Mouse (Mus musculus): ENCODE results near the gene Kat2b.
A peak's percentile ranks its signal among the peaks of the same experiment; 100 is the strongest.
"Not testable (repeated sequence)": the region's sequence is repeated elsewhere in the genome, so short reads cannot be mapped to it uniquely, and the experiment has no call there.

Gene Kat2b

GRCm38 (mm10) chr17:53570361-53570875 is 3.8 kb downstream of the Kat2b start:
- no peak for DNase-seq

GRCm38 (mm10) chr17:53570932-53571331 is 4.3 kb downstream of the Kat2b start:
- DNase-seq: not testable (repeated sequence)

- DNase-seq: no peak
Measured at GRCm38 (mm10) chr17:53573019-53573556, 6.4 kb downstream of the Kat2b start.

- no peak for DNase-seq
Measured at GRCm38 (mm10) chr17:53577151-53577550, 10.5 kb downstream of the Kat2b start.

- no peak for DNase-seq
Measured at GRCm38 (mm10) chr17:53577754-53578153, 11.1 kb downstream of the Kat2b start.

GRCm38 (mm10) chr17:53578249-53578648 is 11.6 kb downstream of the Kat2b start:
- no peak for DNase-seq

- peak; percentile 45 to 50 for DNase-seq
Measured at GRCm38 (mm10) chr17:53578776-53579175, 12.1 kb downstream of the Kat2b start.

- no peak for DNase-seq
Measured at GRCm38 (mm10) chr17:53579612-53580011, 13.0 kb downstream of the Kat2b start.

GRCm38 (mm10) chr17:53580237-53580636 is 13.6 kb downstream of the Kat2b start:
- DNase-seq: no peak

- no peak for DNase-seq
Measured at GRCm38 (mm10) chr17:53582026-53582585, 15.4 kb downstream of the Kat2b start.

GRCm38 (mm10) chr17:53582805-53583204 is 16.1 kb downstream of the Kat2b start:
- no peak for DNase-seq

- no peak for DNase-seq
Measured at GRCm38 (mm10) chr17:53583846-53584579, 17.4 kb downstream of the Kat2b start.

GRCm38 (mm10) chr17:53587074-53587851 is 20.6 kb downstream of the Kat2b start:
- peak; percentile 48 to 50 for DNase-seq

GRCm38 (mm10) chr17:53588097-53588855 is 21.6 kb downstream of the Kat2b start:
- DNase-seq: no peak

- DNase-seq: no peak
Measured at GRCm38 (mm10) chr17:53590110-53590509, 23.4 kb downstream of the Kat2b start.

GRCm38 (mm10) chr17:53591910-53592309 is 25.2 kb downstream of the Kat2b start:
- no peak for DNase-seq

- DNase-seq: no peak
Measured at GRCm38 (mm10) chr17:53594590-53594989, 27.9 kb downstream of the Kat2b start.

- no peak for DNase-seq
Measured at GRCm38 (mm10) chr17:53595527-53595926, 28.9 kb downstream of the Kat2b start.

GRCm38 (mm10) chr17:53596314-53596882 is 29.7 kb downstream of the Kat2b start:
- DNase-seq: no peak

GRCm38 (mm10) chr17:53596941-53597790 is 30.5 kb downstream of the Kat2b start:
- no peak for DNase-seq

GRCm38 (mm10) chr17:53598571-53598970 is 31.9 kb downstream of the Kat2b start:
- no peak for DNase-seq

Measured in B cell, adult 2 months (primary cell).